In genomic region chr5:148831596-148832257, GRCm38 (mm10) we compare ENCODE assay signal across 8 mouse cellular contexts.
DNase-seq lines count a peak whose midpoint lies in the region; ATAC-seq lines count a peak whose summit lies in the region.

No protein-coding gene starts in this region.

- DNase-seq in T-cell, adult 2 months (ENCODE audit: low spot score): peak; percentile 79
- DNase-seq in cerebellum, postnatal 25 days: peak; percentile 78 to 84
- peak; percentile 45 to 62 for DNase-seq in frontal cortex, postnatal 25 days (ENCODE audit: low spot score in 2 of 2)
- peak; percentile 39 for DNase-seq in left cerebral cortex, adult 11 months (ENCODE audit: low spot score)
- peak; percentile 78 for DNase-seq in lung, postnatal 36 days
- DNase-seq in retina, postnatal 1 day: peak; percentile 87
- peak; percentile 94 for DNase-seq in thymus, postnatal 4 days

- peak overlapping the region; percentile 48 for H3K4me2 ChIP-seq in hindbrain, embryonic 15.5 days

- no peaks in the 10 kb centered on the region; the same call in 1 of the 2 replicates for H3K27me3 ChIP-seq in hindbrain, embryonic 15.5 days

- H3K4me3 ChIP-seq in hindbrain, embryonic 15.5 days: peak overlapping the region; percentile 22

- 3% methylated on average over 23 of the region's 23 CpGs for WGBS in hindbrain, embryonic 15.5 days

- no peak for ATAC-seq in hindbrain, embryonic 15.5 days (ENCODE audit: low FRiP score, low read depth)

- H3K9ac ChIP-seq in hindbrain, embryonic 15.5 days: peak overlapping the region; percentile 13; the same call in 1 of the 2 replicates

- H3K27ac ChIP-seq in hindbrain, embryonic 15.5 days (replicated peaks): no peak overlapping the region

- peaks cover 14% of the 10 kb centered on the region for H3K4me1 ChIP-seq in hindbrain, embryonic 15.5 days (replicated peaks)

- H3K9me3 ChIP-seq in hindbrain, embryonic 15.5 days: no peaks in the 10 kb centered on the region

- no peaks in the 10 kb centered on the region for H3K36me3 ChIP-seq in hindbrain, embryonic 15.5 days

Comparison
In these comparisons a context has a peak if more than half of its experiments do, and no peak if none do; other contexts are left out.
1. DNase-seq: peak in every context shown above with its lines; median percentile 94 in thymus, postnatal 4 days; 87 in retina, postnatal 1 day; 81 in cerebellum, postnatal 25 days; 79 in T-cell, adult 2 months; 78 in lung, postnatal 36 days; 54 in frontal cortex, postnatal 25 days; 39 in left cerebral cortex, adult 11 months.